Mouse (Mus musculus): ENCODE measurements around the gene Gm21294. TPM values are rescaled to one million over a fixed set of nuclear protein-coding genes. Genes with fewer than 3 reads are reported as not detected.
"Not testable (repeated sequence)": the region's sequence is repeated elsewhere in the genome, so short reads cannot be mapped to it uniquely, and the experiment has no call there.

Gm21294 gene
- total RNA-seq (2021), result not detected
- long read RNA-seq, experiment 1, result 0 reads
- long read RNA-seq, experiment 2, result 0 reads

DNA sequence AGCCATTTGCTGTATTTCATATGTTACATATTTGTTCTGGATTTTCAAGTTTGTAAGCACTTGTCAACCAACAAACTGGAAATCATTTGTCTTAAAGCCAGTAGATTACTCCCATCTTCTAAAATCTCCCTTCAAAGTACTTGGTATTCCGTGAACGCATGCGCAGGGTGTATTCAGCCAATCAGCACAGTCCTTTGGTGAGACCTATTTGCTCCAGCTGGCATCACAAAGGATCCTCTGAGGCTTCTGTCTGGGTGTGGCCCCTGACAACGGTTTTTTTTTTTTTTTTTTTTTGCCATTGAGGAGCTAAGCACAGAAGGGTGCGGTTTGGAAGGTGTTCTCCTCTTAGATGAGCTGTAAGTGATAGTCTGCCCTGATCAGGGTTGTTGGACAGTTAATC lies at the start of gene Gm21294:
Gene Gm21294 (plus strand): TSS at position 301 of the 400 bp plus-strand sequence.
- not testable (repeated sequence) for DNase-seq

DNA sequence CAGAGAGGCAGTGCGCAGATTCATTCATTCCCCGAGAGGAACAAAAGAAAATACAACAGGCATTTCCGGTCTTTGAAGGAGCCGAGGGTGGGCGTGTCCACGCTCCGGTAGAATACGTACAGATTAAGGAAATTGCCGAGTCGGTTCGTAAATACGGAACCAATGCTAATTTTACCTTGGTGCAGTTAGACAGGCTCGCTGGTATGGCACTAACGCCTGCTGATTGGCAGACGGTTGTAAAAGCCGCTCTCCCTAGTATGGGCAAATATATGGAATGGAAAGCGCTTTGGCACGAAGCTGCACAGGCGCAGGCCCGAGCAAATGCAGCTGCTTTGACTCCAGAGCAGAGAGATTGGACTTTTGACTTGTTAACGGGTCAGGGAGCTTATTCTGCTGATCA lies 73.6 kb downstream of the Gm21294 start:
- DNase-seq, result not testable (repeated sequence)
